Mouse (Mus musculus): ENCODE data around the gene Nfic. TPM values are rescaled to one million over a fixed set of nuclear protein-coding genes. Genes with fewer than 3 reads are reported as not detected.

The Nfic gene
- polyA plus RNA-seq, 1 experiment from 2014 or later: 21.9 TPM

DNA sequence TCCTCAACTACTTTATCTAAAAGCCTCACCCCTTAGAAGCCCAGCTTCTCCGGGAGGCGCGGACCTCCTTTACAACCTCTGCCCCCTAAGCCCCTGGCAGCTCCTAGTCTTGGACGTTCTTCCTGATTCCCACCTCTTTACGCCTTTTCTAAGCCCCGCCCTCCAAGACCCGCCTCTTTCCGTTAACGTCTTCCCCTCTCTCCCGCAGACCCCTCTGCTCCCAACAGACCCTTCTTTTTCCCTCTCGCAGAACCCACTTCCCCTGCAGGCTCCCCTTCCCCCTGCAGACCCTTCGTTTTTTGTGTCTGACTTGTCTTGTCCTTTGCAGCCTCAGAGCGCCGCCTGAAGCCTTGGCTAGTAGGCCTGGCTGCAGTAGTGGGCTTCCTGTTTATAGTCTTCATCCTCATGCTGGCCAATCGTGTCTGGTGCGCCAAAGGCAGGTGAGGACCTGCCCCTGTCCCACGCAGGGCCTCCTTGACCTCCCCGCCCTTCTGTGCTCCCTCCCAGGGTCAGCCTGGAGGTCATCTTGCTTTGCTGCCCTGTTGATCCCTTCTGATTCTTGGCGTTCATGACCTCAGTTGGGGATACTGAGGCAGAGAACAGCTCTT lies 61.9 kb downstream of the Nfic start:
- 7% methylated on average over 19 of the region's 19 CpGs for WGBS
- Histone ChIP-seq H3K4me1 (ENCODE audit: control insufficient read depth, insufficient read depth, low read length) (peaks cover 20% of the 10 kb centered on the region), H3K27me3 (ENCODE audit: control insufficient read depth, insufficient read depth, low read length) (no peaks in the 10 kb centered on the region), H3K36me3 (ENCODE audit: control insufficient read depth, insufficient read depth, low read length) (peaks cover 7% of the 10 kb centered on the region; the same call in 1 of the 2 replicates), H3K9me3 (ENCODE audit: control insufficient read depth, low read length) (no peaks in the 10 kb centered on the region), H3K9ac (replicated peaks; ENCODE audit: low read depth, low read length) (peak overlapping the region; percentile 32; the same call in 1 of the 2 replicates), H3K4me2 (ENCODE audit: low read depth, low read length) (peak overlapping the region; percentile 39), H3K4me3 (ENCODE audit: low read depth, low read length) (0 out of 2 replicates have a peak overlapping the region, but pooled peaks have one; percentile 12), H3K27ac (ENCODE audit: low read depth, low read length) (peak overlapping the region; percentile 22; the same call in 1 of the 2 replicates)
- no peak for ATAC-seq (ENCODE audit: low read depth)

DNA sequence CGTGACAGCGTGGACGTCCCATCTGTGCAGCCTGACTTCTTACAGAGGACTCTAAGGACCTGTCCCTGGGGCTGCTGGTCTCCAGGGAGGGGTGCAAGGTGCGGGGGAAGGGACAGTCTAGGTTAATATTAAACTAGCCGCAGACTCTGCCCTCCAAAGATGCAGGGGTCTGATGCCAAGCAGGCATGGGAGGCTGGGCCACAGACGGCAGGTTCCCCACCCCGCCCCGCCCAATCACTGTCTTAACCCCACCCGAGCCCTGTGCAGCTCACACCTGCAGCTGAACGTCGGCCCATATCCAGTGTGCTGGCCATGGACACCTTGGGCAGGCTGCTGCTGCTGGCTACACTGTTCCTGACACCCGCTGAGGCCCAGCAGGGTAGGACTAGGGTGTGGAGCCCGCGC lies 62.7 kb downstream of the Nfic start, which contains the start of gene Smim24:
Gene Smim24, plus strand, starts transcription at position 271 of the 405 bp plus-strand sequence.
- WGBS: 68% methylated on average over 13 of the region's 14 CpGs
- Histone ChIP-seq H3K4me3 (ENCODE audit: low read depth, low read length) (0 out of 2 replicates have a peak within 1 kb of the TSS, but pooled peaks have one; percentile 12), H3K4me2 (ENCODE audit: low read depth, low read length) (peak within 1 kb of the TSS; percentile 39), H3K9ac (replicated peaks; ENCODE audit: low read depth, low read length) (peak within 1 kb of the TSS; percentile 32), H3K4me1 (ENCODE audit: control insufficient read depth, insufficient read depth, low read length) (peaks cover 17% of the 10 kb centered on the region), H3K27ac (ENCODE audit: low read depth, low read length) (peak within 1 kb of the TSS; percentile 22; the same call in 1 of the 2 replicates), H3K9me3 (ENCODE audit: control insufficient read depth, low read length) (no peaks in the 10 kb centered on the region), H3K36me3 (ENCODE audit: control insufficient read depth, insufficient read depth, low read length) (peaks cover 11% of the 10 kb centered on the region), H3K27me3 (ENCODE audit: control insufficient read depth, insufficient read depth, low read length) (no peaks in the 10 kb centered on the region)
- no peak for ATAC-seq (ENCODE audit: low read depth)

DNA sequence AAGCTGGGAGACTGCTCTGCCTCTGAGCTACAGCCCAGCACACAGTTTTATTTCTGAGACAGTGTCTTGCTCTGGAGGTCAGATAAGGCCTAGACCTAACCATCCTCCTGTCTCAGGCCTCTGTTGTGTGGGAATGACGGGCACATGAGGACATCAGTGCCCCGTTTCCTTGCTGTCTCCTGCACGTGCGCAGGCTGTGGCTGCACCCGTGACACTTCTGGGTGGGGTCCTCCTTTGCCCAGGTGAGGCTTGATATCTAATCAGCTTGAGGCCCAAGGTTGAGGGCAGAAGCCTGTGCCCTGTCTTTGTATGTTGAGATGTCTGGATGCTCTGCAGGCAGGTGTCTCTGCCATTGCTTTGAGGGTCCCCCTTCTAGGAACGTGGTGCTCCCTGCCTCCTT lies 63.2 kb downstream of the Nfic start:
- Histone ChIP-seq H3K9me3 (ENCODE audit: control insufficient read depth, low read length) (no peaks in the 10 kb centered on the region), H3K27me3 (ENCODE audit: control insufficient read depth, insufficient read depth, low read length) (no peaks in the 10 kb centered on the region), H3K9ac (replicated peaks; ENCODE audit: low read depth, low read length) (no peak overlapping the region), H3K27ac (ENCODE audit: low read depth, low read length) (no peak overlapping the region), H3K36me3 (ENCODE audit: control insufficient read depth, insufficient read depth, low read length) (peaks cover 12% of the 10 kb centered on the region), H3K4me3 (ENCODE audit: low read depth, low read length) (no peak overlapping the region), H3K4me1 (ENCODE audit: control insufficient read depth, insufficient read depth, low read length) (peaks cover 17% of the 10 kb centered on the region), H3K4me2 (ENCODE audit: low read depth, low read length) (no peak overlapping the region)
- 82% methylated on average over 6 of the region's 6 CpGs for WGBS
- no peak for ATAC-seq (ENCODE audit: low read depth)

DNA sequence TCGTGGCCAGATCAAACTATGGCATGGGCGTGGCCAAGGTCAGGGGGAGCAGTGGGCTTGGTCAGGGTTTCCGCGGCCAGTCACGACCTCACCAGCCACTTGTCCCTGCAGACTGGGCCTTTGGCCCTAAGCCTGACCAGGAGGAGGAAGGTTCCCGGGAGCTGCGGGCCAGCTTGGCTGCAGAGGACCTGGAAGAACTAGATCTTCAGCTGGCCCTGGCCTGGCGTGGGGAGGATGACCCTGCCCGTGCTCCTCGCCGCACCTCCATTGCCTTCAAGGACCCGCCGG lies 64.8 kb downstream of the Nfic start:
- 91% methylated on average over 13 of the region's 13 CpGs for WGBS
- ATAC-seq (ENCODE audit: low read depth): no peak
- Histone ChIP-seq H3K4me3 (ENCODE audit: low read depth, low read length) (no peak overlapping the region), H3K36me3 (ENCODE audit: control insufficient read depth, insufficient read depth, low read length) (peaks cover 21% of the 10 kb centered on the region), H3K27ac (ENCODE audit: low read depth, low read length) (no peak overlapping the region), H3K4me2 (ENCODE audit: low read depth, low read length) (no peak overlapping the region), H3K4me1 (ENCODE audit: control insufficient read depth, insufficient read depth, low read length) (peaks cover 13% of the 10 kb centered on the region; the same call in 1 of the 2 replicates), H3K9me3 (ENCODE audit: control insufficient read depth, low read length) (no peaks in the 10 kb centered on the region), H3K27me3 (ENCODE audit: control insufficient read depth, insufficient read depth, low read length) (no peaks in the 10 kb centered on the region), H3K9ac (replicated peaks; ENCODE audit: low read depth, low read length) (no peak overlapping the region)

DNA sequence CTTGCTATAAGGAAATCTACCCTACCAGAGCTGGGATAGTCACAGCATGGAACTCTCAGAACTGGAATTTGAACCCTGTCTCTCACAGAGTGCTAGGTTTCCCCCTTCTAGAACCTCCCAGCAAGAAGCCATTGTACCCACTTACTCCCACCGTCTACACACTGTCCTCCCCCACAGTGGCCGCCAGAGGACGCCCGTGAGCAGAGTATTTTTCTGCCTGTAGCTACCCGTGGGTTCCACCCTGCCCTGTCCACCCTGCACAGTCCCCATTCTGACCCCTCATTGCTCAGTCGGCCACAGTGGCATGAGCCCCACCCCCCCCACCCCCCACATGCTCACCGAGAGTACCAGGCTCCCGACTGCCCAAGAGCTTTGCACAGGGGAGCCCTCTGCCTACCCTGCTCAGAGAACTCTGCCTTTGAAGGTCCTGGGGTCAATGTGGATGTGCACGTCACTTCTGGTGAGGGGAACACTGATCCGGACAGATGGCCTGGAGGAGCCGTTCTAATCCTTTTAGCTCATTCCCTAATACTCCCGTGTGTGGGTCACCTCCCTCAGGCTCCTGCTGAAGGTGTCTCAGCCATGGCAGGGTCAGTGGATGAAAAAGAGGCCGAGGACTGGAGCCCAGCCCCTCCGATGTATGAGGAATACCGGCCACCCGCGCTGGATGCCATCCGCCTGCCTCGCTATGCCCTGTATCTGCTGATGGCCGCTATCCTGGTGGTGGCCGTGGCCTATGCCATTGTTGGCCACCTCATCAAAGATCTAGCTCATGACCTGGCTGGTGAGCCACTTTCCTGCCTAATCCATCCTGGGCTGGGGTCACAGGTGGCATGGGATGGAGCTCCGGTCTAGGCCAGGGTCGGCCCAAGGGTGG lies 65.4 kb downstream of the Nfic start:
- Histone ChIP-seq H3K4me2 (ENCODE audit: low read depth, low read length) (no peak overlapping the region), H3K36me3 (ENCODE audit: control insufficient read depth, insufficient read depth, low read length) (peaks cover 21% of the 10 kb centered on the region), H3K27me3 (ENCODE audit: control insufficient read depth, insufficient read depth, low read length) (no peaks in the 10 kb centered on the region), H3K27ac (ENCODE audit: low read depth, low read length) (no peak overlapping the region), H3K9ac (replicated peaks; ENCODE audit: low read depth, low read length) (no peak overlapping the region), H3K4me1 (ENCODE audit: control insufficient read depth, insufficient read depth, low read length) (peaks cover 17% of the 10 kb centered on the region), H3K4me3 (ENCODE audit: low read depth, low read length) (no peak overlapping the region), H3K9me3 (ENCODE audit: control insufficient read depth, low read length) (no peaks in the 10 kb centered on the region)
- peak; percentile 61 for ATAC-seq (ENCODE audit: low read depth)
- WGBS: 61% methylated on average over 23 of the region's 23 CpGs

DNA sequence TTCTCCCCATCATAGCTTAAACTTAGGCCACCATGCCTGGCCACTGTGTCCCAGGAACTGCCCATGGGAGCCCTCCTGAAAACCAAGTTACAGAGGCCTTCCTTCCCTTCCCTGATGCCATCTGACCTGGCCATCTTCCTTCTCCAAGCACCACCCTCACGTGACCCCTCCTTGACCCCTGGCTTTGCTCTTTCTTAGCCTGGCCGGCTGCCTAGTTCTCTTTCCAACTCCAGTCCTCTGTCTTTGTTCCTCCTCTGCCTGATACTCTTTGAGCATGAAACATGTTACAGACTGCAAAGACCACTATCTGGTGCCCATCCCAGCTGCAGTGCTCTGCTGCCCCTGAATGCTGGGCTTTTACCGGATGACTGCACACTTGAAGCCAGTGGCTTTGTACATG lies 66.1 kb downstream of the Nfic start:
- WGBS: 58% methylated on average over 3 of the region's 3 CpGs
- Histone ChIP-seq H3K4me3 (ENCODE audit: low read depth, low read length) (no peak overlapping the region), H3K9ac (replicated peaks; ENCODE audit: low read depth, low read length) (no peak overlapping the region), H3K4me1 (ENCODE audit: control insufficient read depth, insufficient read depth, low read length) (peaks cover 21% of the 10 kb centered on the region), H3K36me3 (ENCODE audit: control insufficient read depth, insufficient read depth, low read length) (peaks cover 21% of the 10 kb centered on the region), H3K27me3 (ENCODE audit: control insufficient read depth, insufficient read depth, low read length) (no peaks in the 10 kb centered on the region), H3K9me3 (ENCODE audit: control insufficient read depth, low read length) (no peaks in the 10 kb centered on the region), H3K27ac (ENCODE audit: low read depth, low read length) (no peak overlapping the region), H3K4me2 (ENCODE audit: low read depth, low read length) (no peak overlapping the region)
- ATAC-seq (ENCODE audit: low read depth): no peak

DNA sequence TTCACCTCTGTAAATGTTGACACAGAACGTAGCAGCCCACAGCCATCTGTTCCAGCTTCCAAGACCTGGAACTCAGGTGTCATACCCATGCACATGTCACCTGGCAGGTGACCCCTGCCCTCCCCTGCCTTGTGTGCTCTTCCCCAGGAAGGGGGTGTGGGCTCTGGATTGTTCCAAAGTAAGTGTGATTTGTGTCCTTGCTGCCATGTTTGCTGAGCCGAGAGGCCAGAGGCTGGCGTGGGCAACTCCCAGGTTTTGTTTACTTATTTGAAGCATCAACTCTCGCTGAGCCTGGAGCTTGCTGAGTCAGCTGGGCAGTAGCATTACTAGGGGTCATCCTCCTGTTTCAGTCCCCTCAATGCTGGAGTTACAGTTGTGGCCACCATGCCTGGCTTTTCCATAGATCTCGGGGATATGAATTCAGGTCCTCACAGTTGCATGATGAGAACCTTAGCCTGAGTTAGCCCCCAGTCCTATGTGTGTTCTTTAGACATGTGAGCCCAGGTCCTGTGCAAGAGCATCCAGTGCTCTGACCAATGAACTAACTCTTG lies 66.9 kb downstream of the Nfic start, which contains the start of gene Gm48552:
Gene Gm48552, plus strand, starts transcription at position 501 of the 551 bp plus-strand sequence.
- Histone ChIP-seq H3K9ac (replicated peaks; ENCODE audit: low read depth, low read length) (no peak within 1 kb of the TSS), H3K4me2 (ENCODE audit: low read depth, low read length) (no peak within 1 kb of the TSS), H3K4me3 (ENCODE audit: low read depth, low read length) (no peak within 1 kb of the TSS), H3K4me1 (ENCODE audit: control insufficient read depth, insufficient read depth, low read length) (peaks cover 16% of the 10 kb centered on the region), H3K36me3 (ENCODE audit: control insufficient read depth, insufficient read depth, low read length) (peaks cover 21% of the 10 kb centered on the region), H3K27ac (ENCODE audit: low read depth, low read length) (no peak within 1 kb of the TSS), H3K27me3 (ENCODE audit: control insufficient read depth, insufficient read depth, low read length) (no peaks in the 10 kb centered on the region), H3K9me3 (ENCODE audit: control insufficient read depth, low read length) (no peaks in the 10 kb centered on the region)
- WGBS: 87% methylated on average over 5 of the region's 5 CpGs
- no peak for ATAC-seq (ENCODE audit: low read depth)

DNA sequence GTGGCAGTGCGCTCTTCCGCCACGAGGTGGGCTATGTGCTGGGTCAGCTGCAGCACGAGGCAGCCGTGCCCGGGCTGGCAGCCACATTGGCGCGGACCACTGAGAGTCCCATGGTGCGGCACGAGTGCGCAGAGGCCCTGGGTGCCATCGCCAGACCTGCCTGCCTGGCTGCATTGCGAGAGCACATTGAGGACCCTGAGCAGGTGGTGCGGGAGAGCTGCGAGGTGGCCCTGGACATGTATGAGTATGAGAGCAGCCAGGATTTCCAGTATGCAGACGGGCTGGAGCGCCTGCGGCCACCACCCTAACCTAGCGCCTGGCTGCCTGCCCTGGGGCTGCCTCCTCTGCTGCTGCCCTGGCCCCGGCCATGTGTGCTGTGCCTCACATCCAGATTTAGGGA lies 67.7 kb downstream of the Nfic start:
- no peaks in the 10 kb centered on the region for H3K27me3 ChIP-seq (ENCODE audit: control insufficient read depth, insufficient read depth, low read length)
- no peak overlapping the region for H3K4me2 ChIP-seq (ENCODE audit: low read depth, low read length)
- H3K4me3 ChIP-seq (ENCODE audit: low read depth, low read length): no peak overlapping the region
- H3K36me3 ChIP-seq (ENCODE audit: control insufficient read depth, insufficient read depth, low read length): peaks cover 21% of the 10 kb centered on the region
- ATAC-seq (ENCODE audit: low read depth): no peak
- H3K27ac ChIP-seq (ENCODE audit: low read depth, low read length): no peak overlapping the region
- peaks cover 14% of the 10 kb centered on the region for H3K4me1 ChIP-seq (ENCODE audit: control insufficient read depth, insufficient read depth, low read length)
- H3K9ac ChIP-seq (replicated peaks; ENCODE audit: low read depth, low read length): no peak overlapping the region
- WGBS: 95% methylated on average over 20 of the region's 20 CpGs
- H3K9me3 ChIP-seq (ENCODE audit: control insufficient read depth, low read length): no peaks in the 10 kb centered on the region

All from neural tube, embryonic 14.5 days (tissue).